Mouse (Mus musculus): Measurements from ENCODE around the gene Cyp2d12.
"Not testable (repeated sequence)": the region's sequence is repeated elsewhere in the genome, so short reads cannot be mapped to it uniquely, and the experiment has no call there.

DNA sequence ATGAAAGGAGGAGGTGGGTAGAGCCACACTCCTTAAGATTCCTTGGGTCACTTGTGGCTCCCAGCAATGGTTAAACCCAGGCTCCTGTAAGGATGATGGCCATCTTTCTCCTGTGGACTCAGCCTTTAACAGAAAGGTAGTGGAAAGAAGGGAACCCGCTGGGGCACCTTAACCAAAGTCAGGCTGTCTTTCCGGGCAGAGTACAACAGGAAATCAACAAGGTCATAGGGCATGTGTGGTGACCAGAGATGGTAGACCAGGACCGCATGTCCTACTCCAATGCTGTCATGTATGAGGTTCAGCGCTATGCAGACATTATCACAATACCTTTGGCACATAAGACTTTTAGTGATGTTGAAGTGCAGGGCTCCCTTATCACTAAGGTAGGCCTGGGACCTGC is 45.4 kb upstream of the Cyp2d12 start:
- TF ChIP-seq POLR2A (IDR thresholded peaks at IDR 0.05; ENCODE audit: insufficient read length, low read depth); MYOG (IDR thresholded peaks at IDR 0.05; ENCODE audit: control insufficient read depth in 1 of 3, insufficient read depth in 1 of 3, insufficient read length in 2 of 3, low read depth in 2 of 3); USF1 (IDR thresholded peaks at IDR 0.05; ENCODE audit: low read depth); MAX (IDR thresholded peaks at IDR 0.05; ENCODE audit: low read depth); POLR2AphosphoS2 (IDR thresholded peaks at IDR 0.05; ENCODE audit: insufficient read length, low read depth); TCF12 (IDR thresholded peaks at IDR 0.05; ENCODE audit: insufficient read depth, poor library complexity, severe bottlenecking); CEBPB (IDR thresholded peaks at IDR 0.05; ENCODE audit: insufficient read depth, poor library complexity, severe bottlenecking); E2F4 (IDR thresholded peaks at IDR 0.05; ENCODE audit: insufficient read depth); REST (IDR thresholded peaks at IDR 0.05; ENCODE audit: insufficient read depth, insufficient read length): not testable (repeated sequence)

Measured in myocyte (in vitro differentiated cells).